Mouse (Mus musculus): ENCODE data around the gene Vangl1.

Gene Vangl1

GRCm38 (mm10) chr3:102199226-102199625 lies 5.3 kb downstream of the Vangl1 start:
- in situ Hi-C loops (cut with MseI, MboI), result no loop called here

- in situ Hi-C loops (cut with MseI, MboI), result no loop called here
Observed at GRCm38 (mm10) chr3:102198446-102198845, 6.0 kb downstream of the Vangl1 start.

- in situ Hi-C loops (cut with MseI, MboI), result no loop called here
Observed at GRCm38 (mm10) chr3:102197746-102198145, 6.7 kb downstream of the Vangl1 start.

GRCm38 (mm10) chr3:102197152-102197551 lies 7.3 kb downstream of the Vangl1 start:
- in situ Hi-C loops (cut with MseI, MboI), result no loop called here

- in situ Hi-C loops (cut with MseI, MboI), result no loop called here
Observed at GRCm38 (mm10) chr3:102196166-102196565, 8.3 kb downstream of the Vangl1 start.

- in situ Hi-C loops (cut with MseI, MboI), result no loop called here
Observed at GRCm38 (mm10) chr3:102195762-102196161, 8.7 kb downstream of the Vangl1 start.

GRCm38 (mm10) chr3:102194291-102195051 lies 10.0 kb downstream of the Vangl1 start:
- in situ Hi-C loops (cut with MseI, MboI), result no loop called here

GRCm38 (mm10) chr3:102193488-102194290 lies 10.8 kb downstream of the Vangl1 start:
- in situ Hi-C loops (cut with MseI, MboI), result no loop called here

GRCm38 (mm10) chr3:102192621-102193020 lies 11.9 kb downstream of the Vangl1 start:
- in situ Hi-C loops (cut with MseI, MboI), result no loop called here

GRCm38 (mm10) chr3:102191575-102191974 lies 12.9 kb downstream of the Vangl1 start:
- in situ Hi-C loops (cut with MseI, MboI), result no loop called here

- in situ Hi-C loops (cut with MseI, MboI), result no loop called here
Observed at GRCm38 (mm10) chr3:102190642-102191041, 13.9 kb downstream of the Vangl1 start.

GRCm38 (mm10) chr3:102190015-102190414 lies 14.5 kb downstream of the Vangl1 start:
- in situ Hi-C loops (cut with MseI, MboI), result no loop called here

- in situ Hi-C loops (cut with MseI, MboI), result no loop called here
Observed at GRCm38 (mm10) chr3:102188972-102189371, 15.5 kb downstream of the Vangl1 start.

- in situ Hi-C loops (cut with MseI, MboI), result no loop called here
Observed at GRCm38 (mm10) chr3:102187401-102187800, 17.1 kb downstream of the Vangl1 start.

- in situ Hi-C loops (cut with MseI, MboI), result no loop called here
Observed at GRCm38 (mm10) chr3:102184721-102185120, 19.8 kb downstream of the Vangl1 start.

- in situ Hi-C loops (cut with MseI, MboI), result no loop called here
Observed at GRCm38 (mm10) chr3:102182601-102183000, 21.9 kb downstream of the Vangl1 start.

GRCm38 (mm10) chr3:102181191-102181590 lies 23.3 kb downstream of the Vangl1 start:
- in situ Hi-C loops (cut with MseI, MboI), result no loop called here

- in situ Hi-C loops (cut with MseI, MboI), result no loop called here
Observed at GRCm38 (mm10) chr3:102180746-102181145, 23.7 kb downstream of the Vangl1 start.

GRCm38 (mm10) chr3:102179869-102180268 lies 24.6 kb downstream of the Vangl1 start:
- in situ Hi-C loops (cut with MseI, MboI), result no loop called here

GRCm38 (mm10) chr3:102177837-102178615 lies 26.5 kb downstream of the Vangl1 start:
- in situ Hi-C loops (cut with MseI, MboI), result no loop called here

GRCm38 (mm10) chr3:102176116-102176515 lies 28.4 kb downstream of the Vangl1 start:
- in situ Hi-C loops (cut with MseI, MboI), result no loop called here

- in situ Hi-C loops (cut with MseI, MboI), result no loop called here
Observed at GRCm38 (mm10) chr3:102175701-102176100, 28.8 kb downstream of the Vangl1 start.

Data from mouse trophoblast stem cell (cell line).